Mouse (Mus musculus) C2C12 (cell line): ENCODE data around the gene Synj2. TPM values are rescaled to one million over a fixed set of nuclear protein-coding genes. Genes with fewer than 3 reads are reported as not detected.

Experiments
- H3K27me3 ChIP-seq: one replicate; pipeline ENCODE4 v1.6.1; 2011; ENCODE audit not compliant: control insufficient read depth, insufficient read depth, insufficient read length
- H3K36me3 ChIP-seq: one replicate; pipeline ENCODE4 v1.6.1; 2011; ENCODE audit not compliant: control insufficient read depth, insufficient read depth
- H3K4me3 ChIP-seq: one replicate; pipeline ENCODE4 v1.5.1; 2011; ENCODE audit warnings: mild to moderate bottlenecking, control low read depth; ENCODE audit not compliant: poor library complexity, insufficient read depth, severe bottlenecking
- H3K79me2 ChIP-seq: one replicate; pipeline ENCODE4 v1.6.1; 2011; ENCODE audit not compliant: control insufficient read depth, insufficient read depth
- H3K79me3 ChIP-seq: one replicate; pipeline ENCODE4 v1.6.1; 2011; ENCODE audit warnings: low read depth, control low read depth
- H3ac ChIP-seq: one replicate; pipeline ENCODE3; 2011; ENCODE audit warnings: low read depth; ENCODE audit not compliant: control insufficient read depth, insufficient read length
- CEBPB ChIP-seq: IDR thresholded peaks from one replicate; pipeline ENCODE4 v1.6.1; 2011; ENCODE audit warnings: low read depth, mild to moderate bottlenecking, control low read depth, moderate library complexity
- CTCF ChIP-seq: IDR thresholded peaks from one replicate; pipeline ENCODE4 v1.5.1; 2011; ENCODE audit not compliant: control insufficient read depth, insufficient read depth, insufficient read length
- FOSL1 ChIP-seq: IDR thresholded peaks from one replicate; pipeline ENCODE4 v1.8.0; 2011; ENCODE audit warnings: mild to moderate bottlenecking, low read length; ENCODE audit not compliant: poor library complexity, insufficient read depth, severe bottlenecking
- MAX ChIP-seq: IDR thresholded peaks from one replicate; pipeline ENCODE4 v1.6.1; 2011; ENCODE audit warnings: mild to moderate bottlenecking, control low read depth
- MYOD1 ChIP-seq: IDR thresholded peaks from one replicate; pipeline ENCODE4 v1.6.1; 2011; ENCODE audit warnings: low read depth; ENCODE audit not compliant: control insufficient read depth, insufficient read length
- MYOG ChIP-seq: IDR thresholded peaks from one replicate; pipeline ENCODE4 v1.6.1; 2011; ENCODE audit not compliant: control insufficient read depth, insufficient read length; ENCODE audit errors: extremely low read depth
- USF1 ChIP-seq: IDR thresholded peaks from one replicate; pipeline ENCODE4 v1.6.1; 2011; ENCODE audit warnings: low read depth, mild to moderate bottlenecking, control low read depth, moderate library complexity
- polyA plus RNA-seq: library from polyadenylated mRNA; unstranded; fragments of >200 nt; fragmentation: generic; extraction: Trizol; gene quantifications from one replicate; pipeline ENCODE4 v1.2.1, GENCODE M21; 2012; ENCODE audit warnings: missing spikeins

Gene Synj2
- polyA plus RNA-seq, 1 experiment, result 30.9 TPM

DNA sequence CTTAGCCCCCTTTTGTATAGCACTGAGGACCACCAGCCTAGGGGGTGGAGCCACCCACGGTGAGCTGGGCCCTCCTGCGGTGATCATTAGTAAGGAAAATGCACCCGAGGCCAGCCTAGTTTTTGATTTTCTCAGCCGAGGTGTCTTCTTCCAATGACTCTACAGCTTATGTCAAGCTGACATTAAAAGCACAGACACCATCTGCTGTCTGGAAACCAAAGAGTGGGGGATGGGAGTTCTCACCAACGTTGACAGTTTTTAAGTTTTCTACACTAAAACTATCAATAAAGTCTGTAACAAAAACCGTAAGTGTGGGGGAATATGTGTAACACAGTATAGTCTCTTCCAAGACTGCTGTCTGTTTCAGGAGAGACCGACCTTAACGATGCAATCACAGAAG is 16.8 kb upstream of the Synj2 start:
- H3K79me2 ChIP-seq, result no peaks in the 10 kb centered on the region
- no peaks in the 10 kb centered on the region for H3K27me3 ChIP-seq
- H3K79me3 ChIP-seq, result no peaks in the 10 kb centered on the region
- no peak overlapping the region for H3ac ChIP-seq
- peaks cover 80% of the 10 kb centered on the region for H3K36me3 ChIP-seq
- no peak for TF ChIP-seq FOSL1
- no peak for TF ChIP-seq CTCF
- no peak for TF ChIP-seq CEBPB
- no peak for TF ChIP-seq MYOG
- TF ChIP-seq MYOD1, result no peak
- TF ChIP-seq MAX, result no peak
- no peak for TF ChIP-seq USF1
- no peak overlapping the region for H3K4me3 ChIP-seq

DNA sequence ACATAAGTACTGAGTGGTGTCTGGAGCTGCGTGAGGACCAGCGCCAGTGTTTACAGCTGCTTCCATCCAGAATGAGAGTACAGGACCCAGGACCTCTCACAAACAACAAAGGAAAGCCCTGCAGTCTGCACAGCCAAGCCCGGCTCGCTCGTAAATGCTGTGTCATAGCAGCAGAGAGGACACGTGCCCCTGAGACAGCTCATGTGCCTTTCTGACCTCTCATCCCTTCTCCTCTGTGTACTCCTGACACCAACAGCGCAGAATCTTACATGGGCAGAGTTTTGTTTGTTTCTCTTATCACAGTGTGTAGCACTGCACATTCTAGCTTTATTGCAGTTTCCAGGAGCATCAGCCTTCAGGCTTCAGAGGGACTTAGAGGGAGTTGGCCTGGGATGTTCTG is 14.4 kb upstream of the Synj2 start:
- no peak for TF ChIP-seq MYOD1
- TF ChIP-seq CEBPB, result no peak
- no peak for TF ChIP-seq MAX
- no peak for TF ChIP-seq CTCF
- Histone ChIP-seq H3K27me3 (no peaks in the 10 kb centered on the region), H3ac (no peak overlapping the region), H3K79me3 (no peaks in the 10 kb centered on the region), H3K4me3 (no peak overlapping the region), H3K36me3 (peaks cover 78% of the 10 kb centered on the region), H3K79me2 (no peaks in the 10 kb centered on the region)

DNA sequence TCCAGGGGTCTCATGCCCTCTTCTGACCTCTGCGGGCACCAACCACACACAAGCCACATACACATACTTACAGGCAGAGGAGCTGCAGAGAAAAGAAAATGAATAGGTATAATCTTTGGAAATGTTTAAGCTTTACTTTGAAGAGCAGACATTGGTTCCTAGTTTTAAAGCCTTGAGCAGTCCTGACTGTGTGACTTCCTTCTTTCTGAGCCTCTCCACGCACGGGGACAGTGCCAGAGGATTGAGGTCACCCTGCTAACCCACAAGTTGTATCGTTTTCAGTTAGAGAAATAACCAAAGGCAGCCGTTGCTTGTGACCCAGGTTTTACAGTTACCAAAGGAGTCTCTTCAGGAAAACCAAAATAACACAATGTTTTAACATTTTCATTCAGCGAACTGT is 12.0 kb upstream of the Synj2 start:
- no peaks in the 10 kb centered on the region for H3K79me3 ChIP-seq
- no peak overlapping the region for H3K4me3 ChIP-seq
- no peaks in the 10 kb centered on the region for H3K27me3 ChIP-seq
- peaks cover 63% of the 10 kb centered on the region for H3K36me3 ChIP-seq
- no peak overlapping the region for H3ac ChIP-seq
- H3K79me2 ChIP-seq, result no peaks in the 10 kb centered on the region
- no peak for TF ChIP-seq MAX
- no peak for TF ChIP-seq FOSL1
- no peak for TF ChIP-seq MYOD1
- TF ChIP-seq USF1, result no peak
- no peak for TF ChIP-seq MYOG
- TF ChIP-seq CTCF, result no peak
- TF ChIP-seq CEBPB, result no peak

DNA sequence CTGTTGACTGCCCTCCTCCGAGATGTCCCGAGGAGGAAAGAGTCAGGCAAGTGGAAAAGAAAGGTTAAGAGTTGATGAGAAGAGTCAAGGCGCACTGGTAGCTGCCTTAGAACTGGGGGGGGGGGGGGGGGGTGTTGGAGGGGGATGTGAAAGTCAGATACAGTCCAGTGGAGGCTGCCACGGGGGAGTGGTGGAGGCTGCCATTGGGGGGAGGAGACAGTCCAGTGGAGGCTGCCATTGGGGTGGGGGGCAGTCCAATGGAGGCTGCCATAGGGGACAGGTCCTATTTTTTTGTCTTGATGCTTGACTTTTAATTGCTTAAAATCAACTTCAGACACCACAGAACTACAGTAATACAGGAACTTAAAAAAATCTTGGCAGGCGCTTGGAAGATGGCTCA is 8.9 kb upstream of the Synj2 start:
- Histone ChIP-seq H3K79me2 (no peaks in the 10 kb centered on the region), H3K36me3 (peaks cover 34% of the 10 kb centered on the region), H3ac (no peak overlapping the region), H3K27me3 (no peaks in the 10 kb centered on the region), H3K4me3 (no peak overlapping the region), H3K79me3 (no peaks in the 10 kb centered on the region)
- TF ChIP-seq USF1 (no peak), MYOD1 (no peak), MYOG (no peak), CTCF (no peak), FOSL1 (no peak), MAX (no peak), CEBPB (no peak)

DNA sequence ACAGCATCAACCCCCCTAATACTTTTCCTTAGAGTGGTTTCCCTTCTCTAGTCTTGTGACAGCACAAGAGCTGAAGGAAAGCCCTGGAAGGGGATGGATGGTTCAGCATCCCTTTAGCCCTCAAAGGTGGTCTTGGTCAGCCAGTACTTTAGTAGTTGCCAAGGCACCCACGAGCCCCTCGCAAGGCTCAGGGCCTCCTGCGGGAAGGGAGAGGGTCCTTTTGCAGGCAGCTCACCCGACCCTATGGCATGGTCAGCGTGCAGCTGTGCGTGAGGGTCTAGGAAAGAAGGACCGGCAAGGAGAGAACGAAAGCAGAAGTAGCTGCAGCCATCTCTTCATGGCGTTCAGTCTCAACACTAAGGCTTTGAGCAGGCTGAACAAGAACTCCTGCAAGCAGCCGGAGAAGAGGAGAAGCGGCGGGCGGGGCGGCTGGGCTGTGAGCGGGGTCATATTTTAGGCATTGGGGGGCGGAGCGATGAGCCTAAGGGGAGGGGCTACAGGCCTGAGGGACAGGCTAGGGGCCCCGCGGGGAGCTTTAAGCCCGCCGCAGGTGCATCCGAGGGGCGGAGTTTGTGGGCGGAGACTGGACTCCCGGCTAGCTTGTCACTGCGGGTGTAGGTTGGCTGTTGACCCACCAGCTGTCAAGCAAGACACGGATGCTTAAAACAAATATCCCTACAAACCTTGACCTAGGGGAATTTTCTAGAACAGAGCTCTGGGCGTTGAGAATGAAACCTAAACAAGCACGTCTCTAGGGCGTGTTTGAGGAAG is 6.3 kb upstream of the Synj2 start:
- TF ChIP-seq USF1, result no peak
- no peak for TF ChIP-seq FOSL1
- TF ChIP-seq MYOD1, result no peak
- TF ChIP-seq CTCF, result no peak
- no peak for TF ChIP-seq MAX
- no peak for TF ChIP-seq CEBPB
- no peak for TF ChIP-seq MYOG

DNA sequence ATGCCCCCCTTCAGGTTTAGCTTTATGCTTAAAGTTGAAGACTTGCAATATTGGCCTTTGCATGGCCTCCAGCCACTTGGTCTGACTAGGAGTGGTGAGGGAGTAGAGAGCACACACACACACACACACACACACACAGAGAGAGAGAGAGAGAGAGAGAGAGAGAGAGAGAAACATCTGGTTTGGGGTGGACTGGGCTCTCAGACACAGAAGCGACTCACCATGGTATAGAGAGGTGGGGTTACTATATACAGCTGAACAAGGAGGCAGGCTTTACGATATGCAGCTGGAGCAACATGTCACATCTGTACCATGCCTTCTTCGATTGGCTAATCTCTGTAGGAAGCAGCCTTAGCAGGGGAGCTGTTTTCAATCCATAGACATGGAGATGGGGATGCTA is 5.4 kb upstream of the Synj2 start:
- Histone ChIP-seq H3K79me3 (no peaks in the 10 kb centered on the region), H3K79me2 (no peaks in the 10 kb centered on the region), H3K27me3 (no peaks in the 10 kb centered on the region), H3K4me3 (no peak overlapping the region), H3ac (no peak overlapping the region), H3K36me3 (peaks cover 8% of the 10 kb centered on the region)
- TF ChIP-seq MYOG (no peak), CTCF (no peak), MYOD1 (no peak), FOSL1 (no peak), USF1 (no peak), CEBPB (no peak), MAX (no peak)

More for the DNA sequence above, 6.3 kb upstream of the Synj2 start:
- H3K79me3 ChIP-seq, result no peaks in the 10 kb centered on the region
- peaks cover 13% of the 10 kb centered on the region for H3K36me3 ChIP-seq
- H3ac ChIP-seq, result peak overlapping the region; percentile 38
- no peaks in the 10 kb centered on the region for H3K79me2 ChIP-seq
- no peak overlapping the region for H3K4me3 ChIP-seq
- no peaks in the 10 kb centered on the region for H3K27me3 ChIP-seq
